Mouse (Mus musculus) forebrain, embryonic 11.5 days (tissue): ENCODE data around the gene Hivep3. TPM values are rescaled to one million over a fixed set of nuclear protein-coding genes. Genes with fewer than 3 reads are reported as not detected.

Source experiments
- ATAC-seq: fragments of 200-750 bp; cut with Nextera tagmentation; replicated peaks from 2 replicates; pipeline ENCODE4 v1.8.0; 2017; ENCODE audit warnings: moderate TSS enrichment; ENCODE audit not compliant: low FRiP score
- DNase-seq: peaks from one replicate; pipeline ENCODE4 v3.0.0-alpha.2; 2017; ENCODE audit warnings: low spot score
- H3K27ac ChIP-seq: fragments of 300-500 bp; sonication (generic); 2 replicates; pipeline ENCODE4 v1.5.1; 2014; ENCODE audit warnings: low read depth, low read length
- H3K27me3 ChIP-seq: fragments of 300-500 bp; sonication (generic); 2 replicates; pipeline ENCODE4 v1.6.1; 2014; ENCODE audit warnings: mild to moderate bottlenecking, low read length, mixed read lengths; ENCODE audit not compliant: control insufficient read depth, insufficient read depth
- H3K36me3 ChIP-seq: fragments of 300-500 bp; sonication (generic); 2 replicates; pipeline ENCODE4 v1.6.1; 2014; ENCODE audit warnings: mild to moderate bottlenecking, low read length, moderate library complexity, mixed read lengths; ENCODE audit not compliant: control insufficient read depth, insufficient read depth
- H3K4me1 ChIP-seq: fragments of 300-500 bp; sonication (generic); replicated peaks from 2 replicates; pipeline ENCODE4 v1.6.1; 2014; ENCODE audit warnings: low read length, mixed read lengths; ENCODE audit not compliant: control insufficient read depth, insufficient read depth
- H3K4me2 ChIP-seq: fragments of 300-500 bp; sonication (generic); 2 replicates; pipeline ENCODE4 v1.6.1; 2014; ENCODE audit warnings: low read depth, mild to moderate bottlenecking, low read length, moderate library complexity, mixed read lengths; ENCODE audit not compliant: severe bottlenecking
- H3K4me3 ChIP-seq: fragments of 300-500 bp; sonication (generic); 2 replicates; pipeline ENCODE4 v1.5.1; 2014; ENCODE audit warnings: low read depth, low read length
- H3K9ac ChIP-seq: fragments of 300-500 bp; sonication (generic); 2 replicates; pipeline ENCODE4 v1.6.1; 2014; ENCODE audit warnings: low read length
- H3K9me3 ChIP-seq: fragments of 300-500 bp; sonication (generic); 2 replicates; pipeline ENCODE4 v1.6.1; 2016; ENCODE audit warnings: low read length, mixed read lengths; ENCODE audit not compliant: control insufficient read depth
- whole genome bisulfite sequencing: fragments of 180-500 bp; shearing (Covaris S2); extraction: QIAGEN DNeasy Blood & Tissue Kit; methylation state at CpG from one replicate; pipeline ENCODE4 v1.1.7; 2014; 5-methylcytosine and 5-hydroxymethylcytosine counted together
- polyA plus RNA-seq: library from polyadenylated mRNA; unstranded; fragments of >200 nt; fragmentation: Nextera tagmentation; extraction: Ambion mirVana; gene quantifications from 2 replicates; pipeline ENCODE4 v1.2.1, GENCODE M21; 2014

Gene Hivep3
- polyA plus RNA-seq, 1 experiment from 2014 or later = 2.2 TPM

GRCm38 (mm10) chr4:119775913-119776312, 42.3 kb downstream of the Hivep3 start:
- ATAC-seq = no peak

GRCm38 (mm10) chr4:119777146-119777545, 43.6 kb downstream of the Hivep3 start:
- Histone ChIP-seq H3K9me3 (no peaks in the 10 kb centered on the region), H3K4me1 (no peaks in the 10 kb centered on the region), H3K9ac (no peak overlapping the region), H3K4me3 (no peak overlapping the region), H3K27ac (no peak overlapping the region), H3K4me2 (no peak overlapping the region), H3K36me3 (no peaks in the 10 kb centered on the region), H3K27me3 (no peaks in the 10 kb centered on the region)
- 84% methylated on average over 3 of the region's 3 CpGs for WGBS
- no peak for DNase-seq
- no peak for ATAC-seq

More at GRCm38 (mm10) chr4:119775913-119776312, 42.3 kb downstream of the Hivep3 start:
- Histone ChIP-seq H3K4me2 (no peak overlapping the region), H3K27me3 (no peaks in the 10 kb centered on the region), H3K27ac (no peak overlapping the region), H3K9me3 (no peaks in the 10 kb centered on the region), H3K4me3 (no peak overlapping the region), H3K36me3 (no peaks in the 10 kb centered on the region), H3K4me1 (no peaks in the 10 kb centered on the region), H3K9ac (no peak overlapping the region)
- 77% methylated on average over 3 of the region's 3 CpGs for WGBS
- no peak for DNase-seq

- Histone ChIP-seq H3K36me3 (no peaks in the 10 kb centered on the region), H3K4me1 (no peaks in the 10 kb centered on the region), H3K4me2 (no peak overlapping the region), H3K9ac (no peak overlapping the region), H3K9me3 (no peaks in the 10 kb centered on the region), H3K4me3 (no peak overlapping the region), H3K27me3 (no peaks in the 10 kb centered on the region), H3K27ac (no peak overlapping the region)
- 62% methylated on average over 5 of the region's 5 CpGs for WGBS
- ATAC-seq (no peak), DNase-seq (no peak)
Measured at GRCm38 (mm10) chr4:119779561-119780400, 46.2 kb downstream of the Hivep3 start.

- ATAC-seq (no peak), DNase-seq (no peak)
- Histone ChIP-seq H3K4me1 (no peaks in the 10 kb centered on the region), H3K4me2 (no peak overlapping the region), H3K27me3 (no peaks in the 10 kb centered on the region), H3K36me3 (no peaks in the 10 kb centered on the region), H3K9me3 (no peaks in the 10 kb centered on the region), H3K9ac (no peak overlapping the region), H3K4me3 (no peak overlapping the region), H3K27ac (no peak overlapping the region)
- 84% methylated on average over 6 of the region's 6 CpGs for WGBS
Measured at GRCm38 (mm10) chr4:119780881-119781280, 47.3 kb downstream of the Hivep3 start.

GRCm38 (mm10) chr4:119784959-119785358, 51.4 kb downstream of the Hivep3 start:
- Histone ChIP-seq H3K4me2 (no peak overlapping the region), H3K9ac (no peak overlapping the region), H3K4me1 (no peaks in the 10 kb centered on the region), H3K27ac (no peak overlapping the region), H3K4me3 (no peak overlapping the region), H3K9me3 (no peaks in the 10 kb centered on the region), H3K36me3 (no peaks in the 10 kb centered on the region), H3K27me3 (no peaks in the 10 kb centered on the region)
- ATAC-seq = no peak
- 81% methylated on average over 3 of the region's 3 CpGs for WGBS
- DNase-seq = no peak

GRCm38 (mm10) chr4:119786307-119786706, 52.7 kb downstream of the Hivep3 start:
- H3K9ac ChIP-seq = no peak overlapping the region
- WGBS = 76% methylated on average over 2 of the region's 2 CpGs

GRCm38 (mm10) chr4:119786721-119787120, 53.1 kb downstream of the Hivep3 start:
- no peaks in the 10 kb centered on the region for H3K36me3 ChIP-seq
- H3K27ac ChIP-seq = no peak overlapping the region
- no peak overlapping the region for H3K4me2 ChIP-seq
- ATAC-seq (no peak), DNase-seq (no peak)
- H3K4me3 ChIP-seq = no peak overlapping the region
- H3K9ac ChIP-seq = no peak overlapping the region
- H3K27me3 ChIP-seq = no peaks in the 10 kb centered on the region
- no peaks in the 10 kb centered on the region for H3K4me1 ChIP-seq
- H3K9me3 ChIP-seq = no peaks in the 10 kb centered on the region
- WGBS = 86% methylated on average over 1 of the region's 2 CpGs

More at GRCm38 (mm10) chr4:119786307-119786706, 52.7 kb downstream of the Hivep3 start:
- H3K9me3 ChIP-seq = no peaks in the 10 kb centered on the region
- no peaks in the 10 kb centered on the region for H3K4me1 ChIP-seq
- ATAC-seq = no peak
- no peak overlapping the region for H3K4me3 ChIP-seq
- no peak overlapping the region for H3K27ac ChIP-seq
- H3K36me3 ChIP-seq = no peaks in the 10 kb centered on the region
- H3K4me2 ChIP-seq = no peak overlapping the region
- no peaks in the 10 kb centered on the region for H3K27me3 ChIP-seq
- no peak for DNase-seq

- no peak for ATAC-seq
- Histone ChIP-seq H3K9me3 (no peaks in the 10 kb centered on the region), H3K27ac (no peak overlapping the region)
Measured at GRCm38 (mm10) chr4:119788746-119789145, 55.2 kb downstream of the Hivep3 start.

More at GRCm38 (mm10) chr4:119788746-119789145, 55.2 kb downstream of the Hivep3 start:
- Histone ChIP-seq H3K9ac (no peak overlapping the region), H3K36me3 (no peaks in the 10 kb centered on the region), H3K27me3 (no peaks in the 10 kb centered on the region), H3K4me1 (no peaks in the 10 kb centered on the region), H3K4me2 (no peak overlapping the region), H3K4me3 (no peak overlapping the region)
- 88% methylated on average over 6 of the region's 6 CpGs for WGBS
- DNase-seq = no peak
